Mouse (Mus musculus): ENCODE measurements around the gene Slc29a2. TPM values are rescaled to one million over a fixed set of nuclear protein-coding genes. Genes with fewer than 3 reads are reported as not detected.
"Not testable (repeated sequence)": the region's sequence is repeated elsewhere in the genome, so short reads cannot be mapped to it uniquely, and the experiment has no call there.

Gene Slc29a2
- polyA plus RNA-seq, 1 experiment: 31.1 TPM

GRCm38 (mm10) chr19:5001666-5002406 is 21.8 kb upstream of the Slc29a2 start:
- DNase-seq (ENCODE audit: low read depth): peak; percentile 99
- TF ChIP-seq POLR2A (IDR thresholded peaks at IDR 0.05; ENCODE audit: borderline replicate concordance, extremely low read depth, insufficient read depth, insufficient read length, poor library complexity, severe bottlenecking) (0 out of 2 replicates have a peak, but pooled peaks have one; percentile 7), CTCF (IDR thresholded peaks at IDR 0.05; ENCODE audit: borderline replicate concordance, extremely low read depth, insufficient read depth, insufficient read length) (peak; percentile 98)

- not testable (repeated sequence) for DNase-seq (ENCODE audit: low read depth)
Measured at GRCm38 (mm10) chr19:5003644-5004043, 20.0 kb upstream of the Slc29a2 start.

- DNase-seq (ENCODE audit: low read depth): no peak
- TF ChIP-seq CTCF (IDR thresholded peaks at IDR 0.05; ENCODE audit: borderline replicate concordance, extremely low read depth, insufficient read depth, insufficient read length) (no peak), POLR2A (IDR thresholded peaks at IDR 0.05; ENCODE audit: borderline replicate concordance, extremely low read depth, insufficient read depth, insufficient read length, poor library complexity, severe bottlenecking) (no peak)
Measured at GRCm38 (mm10) chr19:5004925-5005324, 18.7 kb upstream of the Slc29a2 start.

- TF ChIP-seq CTCF (IDR thresholded peaks at IDR 0.05; ENCODE audit: borderline replicate concordance, extremely low read depth, insufficient read depth, insufficient read length) (no peak), POLR2A (IDR thresholded peaks at IDR 0.05; ENCODE audit: borderline replicate concordance, extremely low read depth, insufficient read depth, insufficient read length, poor library complexity, severe bottlenecking) (no peak)
- DNase-seq (ENCODE audit: low read depth): no peak
Measured at GRCm38 (mm10) chr19:5013138-5013537, 10.5 kb upstream of the Slc29a2 start.

GRCm38 (mm10) chr19:5014961-5015398 is 8.7 kb upstream of the Slc29a2 start:
- peak; percentile 64 for DNase-seq (ENCODE audit: low read depth)
- peak; percentile 61; the same call in 1 of the 2 replicates for TF ChIP-seq CTCF (IDR thresholded peaks at IDR 0.05; ENCODE audit: borderline replicate concordance, extremely low read depth, insufficient read depth, insufficient read length)
- TF ChIP-seq POLR2A (IDR thresholded peaks at IDR 0.05; ENCODE audit: borderline replicate concordance, extremely low read depth, insufficient read depth, insufficient read length, poor library complexity, severe bottlenecking): no peak

- DNase-seq (ENCODE audit: low read depth): peak; percentile 71
- TF ChIP-seq CTCF (IDR thresholded peaks at IDR 0.05; ENCODE audit: borderline replicate concordance, extremely low read depth, insufficient read depth, insufficient read length) (no peak), POLR2A (IDR thresholded peaks at IDR 0.05; ENCODE audit: borderline replicate concordance, extremely low read depth, insufficient read depth, insufficient read length, poor library complexity, severe bottlenecking) (no peak)
Measured at GRCm38 (mm10) chr19:5016221-5016742, 7.4 kb upstream of the Slc29a2 start.

GRCm38 (mm10) chr19:5016782-5017181 is 6.9 kb upstream of the Slc29a2 start:
- peak; percentile 85 for DNase-seq (ENCODE audit: low read depth)
- TF ChIP-seq CTCF (IDR thresholded peaks at IDR 0.05; ENCODE audit: borderline replicate concordance, extremely low read depth, insufficient read depth, insufficient read length): peak; percentile 91
- no peak for TF ChIP-seq POLR2A (IDR thresholded peaks at IDR 0.05; ENCODE audit: borderline replicate concordance, extremely low read depth, insufficient read depth, insufficient read length, poor library complexity, severe bottlenecking)

- TF ChIP-seq POLR2A (IDR thresholded peaks at IDR 0.05; ENCODE audit: borderline replicate concordance, extremely low read depth, insufficient read depth, insufficient read length, poor library complexity, severe bottlenecking) (no peak), CTCF (IDR thresholded peaks at IDR 0.05; ENCODE audit: borderline replicate concordance, extremely low read depth, insufficient read depth, insufficient read length) (no peak)
- no peak for DNase-seq (ENCODE audit: low read depth)
Measured at GRCm38 (mm10) chr19:5017611-5018010, 6.0 kb upstream of the Slc29a2 start.

GRCm38 (mm10) chr19:5018191-5018590 is 5.5 kb upstream of the Slc29a2 start:
- no peak for DNase-seq (ENCODE audit: low read depth)
- no peak for TF ChIP-seq POLR2A (IDR thresholded peaks at IDR 0.05; ENCODE audit: borderline replicate concordance, extremely low read depth, insufficient read depth, insufficient read length, poor library complexity, severe bottlenecking)
- TF ChIP-seq CTCF (IDR thresholded peaks at IDR 0.05; ENCODE audit: borderline replicate concordance, extremely low read depth, insufficient read depth, insufficient read length): no peak

- peak; percentile 49 for DNase-seq (ENCODE audit: low read depth)
- TF ChIP-seq POLR2A (IDR thresholded peaks at IDR 0.05; ENCODE audit: borderline replicate concordance, extremely low read depth, insufficient read depth, insufficient read length, poor library complexity, severe bottlenecking) (no peak), CTCF (IDR thresholded peaks at IDR 0.05; ENCODE audit: borderline replicate concordance, extremely low read depth, insufficient read depth, insufficient read length) (no peak)
Measured at GRCm38 (mm10) chr19:5021416-5021815, 2.2 kb upstream of the Slc29a2 start.

- no peak for DNase-seq (ENCODE audit: low read depth)
- TF ChIP-seq POLR2A (IDR thresholded peaks at IDR 0.05; ENCODE audit: borderline replicate concordance, extremely low read depth, insufficient read depth, insufficient read length, poor library complexity, severe bottlenecking): no peak
- no peak for TF ChIP-seq CTCF (IDR thresholded peaks at IDR 0.05; ENCODE audit: borderline replicate concordance, extremely low read depth, insufficient read depth, insufficient read length)
Measured at GRCm38 (mm10) chr19:5026111-5026510, 2.5 kb downstream of the Slc29a2 start.

GRCm38 (mm10) chr19:5032686-5033085 is 9.0 kb downstream of the Slc29a2 start:
- TF ChIP-seq POLR2A (IDR thresholded peaks at IDR 0.05; ENCODE audit: borderline replicate concordance, extremely low read depth, insufficient read depth, insufficient read length, poor library complexity, severe bottlenecking): no peak

More at GRCm38 (mm10) chr19:5032686-5033085, 9.0 kb downstream of the Slc29a2 start:
- no peak for DNase-seq (ENCODE audit: low read depth)
